Mouse (Mus musculus) MEL (cell line): ENCODE data around the gene Klhl13. TPM values are rescaled to one million over a fixed set of nuclear protein-coding genes. Genes with fewer than 3 reads are reported as not detected.

Source experiments
- DNase-seq: peaks from one replicate; pipeline ENCODE4 v3.0.0; 2011; ENCODE audit warnings: low read depth, low spot score
- H3K27ac ChIP-seq: 2 replicates; pipeline ENCODE4 v1.5.1; 2012; ENCODE audit warnings: low read depth, mild to moderate bottlenecking, control low read depth, low read length, moderate library complexity; ENCODE audit not compliant: control insufficient read depth
- H3K27me3 ChIP-seq, 2 experiments: fragments of 150-350 bp in 1 of 2; sonication (generic) in 1 of 2; 2 replicates each; pipeline ENCODE4 v1.6.1; 2012; ENCODE audit warnings: low read length in 2 of 2, mild to moderate bottlenecking in 2 of 2, improper control_type of control experiment in 1 of 2, moderate library complexity in 1 of 2; ENCODE audit not compliant: insufficient read depth in 2 of 2, control insufficient read depth in 1 of 2
- H3K36me3 ChIP-seq, 2 experiments: 2 replicates each; pipeline ENCODE4 v1.6.1; 2012 to 2014; ENCODE audit warnings: low read length in 2 of 2, improper control_type of control experiment in 1 of 2, inconsistent platforms in 1 of 2, mild to moderate bottlenecking in 1 of 2; ENCODE audit not compliant: insufficient read depth in 2 of 2, control insufficient read depth in 1 of 2
- H3K4me1 ChIP-seq, 2 experiments: fragments of 150-350 bp in 1 of 2; sonication (generic) in 1 of 2; 2 replicates each; pipeline ENCODE4 v1.6.1; 2012; ENCODE audit warnings: low read length in 2 of 2, improper control_type of control experiment in 1 of 2, mild to moderate bottlenecking in 1 of 2; ENCODE audit not compliant: insufficient read depth in 2 of 2, control insufficient read depth in 1 of 2
- H3K4me3 ChIP-seq, 2 experiments: fragments of 150-350 bp in 1 of 2; sonication (generic) in 1 of 2; 2 replicates each; pipeline ENCODE4 v1.5.1; 2012; ENCODE audit warnings: low read depth in 2 of 2, low read length in 2 of 2, mild to moderate bottlenecking in 2 of 2, moderate library complexity in 2 of 2, control low read depth in 1 of 2, improper control_type of control experiment in 1 of 2; ENCODE audit not compliant: control insufficient read depth in 1 of 2, insufficient read depth in 1 of 2
- H3K79me2 ChIP-seq: 2 replicates; pipeline ENCODE4 v1.6.1; 2012; ENCODE audit warnings: mild to moderate bottlenecking, low read length, moderate library complexity; ENCODE audit not compliant: control insufficient read depth, poor library complexity, insufficient read depth
- H3K9ac ChIP-seq: 2 replicates; pipeline ENCODE4 v1.6.1; 2012; ENCODE audit warnings: low read depth, mild to moderate bottlenecking, control low read depth, low read length, moderate library complexity; ENCODE audit not compliant: control insufficient read depth, poor library complexity, severe bottlenecking
- H3K9me3 ChIP-seq: fragments of 150-350 bp; sonication (generic); replicated peaks from 2 replicates; pipeline ENCODE4 v1.6.1; 2012; ENCODE audit warnings: mild to moderate bottlenecking, low read length, improper control_type of control experiment, moderate library complexity; ENCODE audit not compliant: insufficient read depth
- BHLHE40 ChIP-seq: IDR thresholded peaks from 2 replicates; pipeline ENCODE4 v1.6.1; 2012; ENCODE audit warnings: low read depth, mild to moderate bottlenecking, inconsistent platforms, low read length, improper control_type of control experiment, borderline replicate concordance
- CHD1 ChIP-seq: IDR thresholded peaks from 2 replicates; pipeline ENCODE4 v1.6.1; 2012; ENCODE audit warnings: low read depth, mild to moderate bottlenecking, inconsistent platforms, low read length, improper control_type of control experiment
- E2F4 ChIP-seq: IDR thresholded peaks from 2 replicates; pipeline ENCODE4 v1.6.1; 2011; ENCODE audit warnings: low read depth, low read length, improper control_type of control experiment, borderline replicate concordance
- GABPA ChIP-seq: IDR thresholded peaks from 2 replicates; pipeline ENCODE4 v1.6.1; 2012; ENCODE audit warnings: low read depth, mild to moderate bottlenecking, inconsistent platforms, low read length, improper control_type of control experiment, moderate library complexity
- GATA1 ChIP-seq: IDR thresholded peaks from 2 replicates; pipeline ENCODE4 v1.6.1; 2011; ENCODE audit warnings: low read depth, low read length, improper control_type of control experiment
- HCFC1 ChIP-seq: IDR thresholded peaks from 2 replicates; pipeline ENCODE4 v1.6.1; 2012; ENCODE audit warnings: low read depth, mild to moderate bottlenecking, inconsistent platforms, low read length, improper control_type of control experiment, moderate library complexity
- KAT2A ChIP-seq: conservative IDR thresholded peaks from 2 replicates; pipeline ENCODE4 v1.6.1; 2012; ENCODE audit warnings: low read depth, low read length, improper control_type of control experiment, inconsistent platforms
- MAFK ChIP-seq: IDR thresholded peaks from 2 replicates; pipeline ENCODE4 v1.6.1; 2011; ENCODE audit warnings: low read depth, mild to moderate bottlenecking, low read length, improper control_type of control experiment, borderline replicate concordance
- MAX ChIP-seq: IDR thresholded peaks from 2 replicates; pipeline ENCODE4 v1.6.1; 2011; ENCODE audit warnings: low read length, improper control_type of control experiment
- MAZ ChIP-seq: IDR thresholded peaks from 2 replicates; pipeline ENCODE4 v1.6.1; 2012; ENCODE audit warnings: low read depth, mild to moderate bottlenecking, inconsistent platforms, low read length, improper control_type of control experiment
- MEF2A ChIP-seq: IDR thresholded peaks from 2 replicates; pipeline ENCODE4 v1.6.1; 2014; ENCODE audit warnings: low read depth, mild to moderate bottlenecking, inconsistent platforms, low read length, improper control_type of control experiment; ENCODE audit not compliant: poor library complexity, insufficient replicate concordance, severe bottlenecking; ENCODE audit errors: extremely low read depth
- MXI1 ChIP-seq: IDR thresholded peaks from 2 replicates; pipeline ENCODE4 v1.6.1; 2011; ENCODE audit warnings: mild to moderate bottlenecking, low read depth, low read length, improper control_type of control experiment
- MYC ChIP-seq: IDR thresholded peaks from 2 replicates; pipeline ENCODE4 v1.6.1; 2011; ENCODE audit warnings: low read depth, mild to moderate bottlenecking, low read length, improper control_type of control experiment, moderate library complexity
- NELFE ChIP-seq: IDR thresholded peaks from 2 replicates; pipeline ENCODE4 v1.6.1; 2011; ENCODE audit warnings: low read depth, low read length, improper control_type of control experiment
- POLR2A ChIP-seq, 2 experiments: IDR thresholded peaks; 2 replicates each; pipeline ENCODE4 v1.6.1; 2011 to 2012; ENCODE audit warnings: low read length in 2 of 2, mild to moderate bottlenecking in 2 of 2, control low read depth in 1 of 2, improper control_type of control experiment in 1 of 2, low read depth in 1 of 2, moderate library complexity in 1 of 2; ENCODE audit not compliant: control insufficient read depth in 1 of 2, insufficient read depth in 1 of 2, poor library complexity in 1 of 2
- RCOR1 ChIP-seq: IDR thresholded peaks from 2 replicates; pipeline ENCODE4 v1.6.1; 2012; ENCODE audit warnings: low read depth, mild to moderate bottlenecking, inconsistent platforms, low read length, improper control_type of control experiment
- SIN3A ChIP-seq: IDR thresholded peaks from 2 replicates; pipeline ENCODE4 v1.6.1; 2012; ENCODE audit warnings: low read length, improper control_type of control experiment, inconsistent platforms
- SMC3 ChIP-seq: IDR thresholded peaks from 2 replicates; pipeline ENCODE4 v1.6.1; 2011; ENCODE audit warnings: low read depth, low read length, improper control_type of control experiment
- TAL1 ChIP-seq: IDR thresholded peaks from 2 replicates; pipeline ENCODE4 v1.6.1; 2012; ENCODE audit warnings: mild to moderate bottlenecking, inconsistent platforms, low read length, moderate library complexity, mixed read lengths
- UBTF ChIP-seq: IDR thresholded peaks from 2 replicates; pipeline ENCODE4 v1.6.1; 2012; ENCODE audit warnings: low read depth, mild to moderate bottlenecking, inconsistent platforms, low read length, improper control_type of control experiment, moderate library complexity, borderline replicate concordance; ENCODE audit not compliant: insufficient read depth
- USF1 ChIP-seq: IDR thresholded peaks from 2 replicates; pipeline ENCODE4 v1.6.1; 2014; ENCODE audit warnings: low read depth, mild to moderate bottlenecking, inconsistent platforms, low read length, improper control_type of control experiment, moderate library complexity
- ZC3H11A ChIP-seq: IDR thresholded peaks from 2 replicates; pipeline ENCODE4 v1.6.1; 2012; ENCODE audit warnings: low read depth, mild to moderate bottlenecking, inconsistent platforms, low read length, improper control_type of control experiment
- polyA plus RNA-seq, 2 experiments: library from polyadenylated mRNA; stranded (reverse) in 1 of 2; unstranded in 1 of 2; fragments of >175 nt in 1 of 2; fragments of >200 nt in 1 of 2; gene quantifications; 2 replicates each; pipeline versions ENCODE4 v1.2.1 to v1.2.4; 2012; ENCODE audit warnings: low replicate concordance in 2 of 2, low read depth in 1 of 2; ENCODE audit not compliant: insufficient read length in 2 of 2, insufficient read depth in 1 of 2, missing spikeins in 1 of 2
- total RNA-seq: library from RNA; depleted of rRNA; stranded (reverse); fragments of 300-350 nt; gene quantifications from 2 replicates; pipeline ENCODE4 v1.2.3, GENCODE M21; 2012

Gene Klhl13
- total and polyA plus RNA-seq, 3 experiments, result not detected

DNA sequence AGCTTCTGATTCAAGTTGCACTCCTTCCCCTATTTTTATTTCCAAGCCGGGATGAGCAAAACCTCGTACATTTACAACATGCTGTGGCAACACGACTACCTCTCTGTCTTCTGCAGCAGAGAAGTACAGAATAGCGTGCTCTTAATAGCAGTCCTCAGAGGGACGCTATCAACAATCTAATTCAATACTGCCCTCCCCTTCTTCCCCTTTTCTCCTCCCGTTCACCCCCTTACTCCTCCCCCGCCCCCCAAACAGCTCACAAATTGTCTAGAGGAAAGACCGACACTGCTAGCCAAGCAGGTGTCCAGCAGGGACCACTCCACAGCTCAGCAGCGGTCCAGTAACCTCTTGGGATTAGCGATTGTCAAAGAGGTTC, 79.5 kb downstream of the Klhl13 start:
- no peak overlapping the region for H3K4me3 ChIP-seq
- H3K9ac ChIP-seq, result no peak overlapping the region
- H3K27ac ChIP-seq, result no peak overlapping the region
- no peak for DNase-seq
- H3K9me3 ChIP-seq, result no peaks in the 10 kb centered on the region
- no peaks in the 10 kb centered on the region for H3K4me1 ChIP-seq
- TF ChIP-seq GABPA, result no peak
- TF ChIP-seq UBTF, result no peak
- TF ChIP-seq MXI1, result no peak
- no peak for TF ChIP-seq GATA1
- no peak for TF ChIP-seq MAFK
- TF ChIP-seq ZC3H11A, result no peak
- H3K27me3 ChIP-seq, result no peaks in the 10 kb centered on the region
- no peaks in the 10 kb centered on the region for H3K79me2 ChIP-seq
- H3K36me3 ChIP-seq, result no peaks in the 10 kb centered on the region

- H3K27me3 ChIP-seq, result no peaks in the 10 kb centered on the region
- H3K4me3 ChIP-seq, result no peak overlapping the region
- H3K27ac ChIP-seq, result no peak overlapping the region
- no peaks in the 10 kb centered on the region for H3K36me3 ChIP-seq
- H3K4me1 ChIP-seq, result no peaks in the 10 kb centered on the region
- no peak for DNase-seq
- H3K79me2 ChIP-seq, result no peaks in the 10 kb centered on the region
- no peak overlapping the region for H3K9ac ChIP-seq
- no peaks in the 10 kb centered on the region for H3K9me3 ChIP-seq
- TF ChIP-seq MAZ (no peak), KAT2A (no peak), HCFC1 (no peak), TAL1 (no peak), SIN3A (no peak), MEF2A (no peak), GABPA (no peak), CHD1 (no peak), NELFE (no peak), MYC (no peak), BHLHE40 (no peak), ZC3H11A (no peak), UBTF (no peak), SMC3 (no peak), POLR2A (IDR thresholded peaks at IDR 0.05; ENCODE audit: control insufficient read depth in 1 of 2, insufficient read depth in 1 of 2, low read depth in 1 of 2, low read length in 2 of 2, poor library complexity in 1 of 2) (no peak), USF1 (no peak), E2F4 (no peak), RCOR1 (no peak), MAX (no peak)
These were observed 80.1 kb downstream of the Klhl13 start for GRCm38 (mm10) chrX:23284530-23285441.
